Mouse (Mus musculus) forebrain, embryonic 15.5 days (tissue): ENCODE results near the gene Oscp1. TPM values are rescaled to one million over a fixed set of nuclear protein-coding genes. Genes with fewer than 3 reads are reported as not detected.

Experiments
- ATAC-seq: fragments of 200-750 bp; cut with Nextera tagmentation; replicated peaks from 2 replicates; pipeline ENCODE4 v1.8.0; 2017; ENCODE audit warnings: mild to moderate bottlenecking, moderate TSS enrichment, moderate library complexity
- H3K27ac ChIP-seq: fragments of 300-500 bp; sonication (generic); replicated peaks from 2 replicates; pipeline ENCODE4 v1.5.1; 2015; ENCODE audit warnings: mild to moderate bottlenecking, inconsistent platforms
- H3K27me3 ChIP-seq: fragments of 300-500 bp; sonication (generic); 2 replicates; pipeline ENCODE4 v1.6.1; 2015; ENCODE audit warnings: inconsistent platforms
- H3K36me3 ChIP-seq: fragments of 300-500 bp; sonication (generic); 2 replicates; pipeline ENCODE4 v1.6.1; 2015; ENCODE audit warnings: mild to moderate bottlenecking, inconsistent platforms
- H3K4me1 ChIP-seq: fragments of 300-500 bp; sonication (generic); 2 replicates; pipeline ENCODE4 v1.6.1; 2015; ENCODE audit warnings: inconsistent platforms
- H3K4me2 ChIP-seq: fragments of 300-500 bp; sonication (generic); replicated peaks from 2 replicates; pipeline ENCODE4 v1.6.1; 2015; ENCODE audit warnings: mild to moderate bottlenecking, inconsistent platforms
- H3K4me3 ChIP-seq: fragments of 300-500 bp; sonication (generic); 2 replicates; pipeline ENCODE4 v1.5.1; 2015; ENCODE audit warnings: mild to moderate bottlenecking, inconsistent platforms
- H3K9ac ChIP-seq: fragments of 300-500 bp; sonication (generic); replicated peaks from 2 replicates; pipeline ENCODE4 v1.6.1; 2015; ENCODE audit warnings: mild to moderate bottlenecking, inconsistent platforms
- H3K9me3 ChIP-seq: fragments of 300-500 bp; sonication (generic); 2 replicates; pipeline ENCODE4 v1.6.1; 2016; ENCODE audit warnings: inconsistent platforms
- WGBS: fragments of 180-500 bp; shearing (Covaris S2); methylation state at CpG from one replicate; pipeline ENCODE4 v1.1.7; 2015; ENCODE audit warnings: mixed read lengths; 5-methylcytosine and 5-hydroxymethylcytosine counted together
- polyA plus RNA-seq: library from polyadenylated mRNA; unstranded; fragments of >200 nt; fragmentation: Nextera tagmentation; extraction: Ambion mirVana; gene quantifications from 2 replicates; pipeline ENCODE4 v1.2.1, GENCODE M21; 2015

The Oscp1 gene
- polyA plus RNA-seq, 1 experiment from 2014 or later, result 35.3 TPM

DNA sequence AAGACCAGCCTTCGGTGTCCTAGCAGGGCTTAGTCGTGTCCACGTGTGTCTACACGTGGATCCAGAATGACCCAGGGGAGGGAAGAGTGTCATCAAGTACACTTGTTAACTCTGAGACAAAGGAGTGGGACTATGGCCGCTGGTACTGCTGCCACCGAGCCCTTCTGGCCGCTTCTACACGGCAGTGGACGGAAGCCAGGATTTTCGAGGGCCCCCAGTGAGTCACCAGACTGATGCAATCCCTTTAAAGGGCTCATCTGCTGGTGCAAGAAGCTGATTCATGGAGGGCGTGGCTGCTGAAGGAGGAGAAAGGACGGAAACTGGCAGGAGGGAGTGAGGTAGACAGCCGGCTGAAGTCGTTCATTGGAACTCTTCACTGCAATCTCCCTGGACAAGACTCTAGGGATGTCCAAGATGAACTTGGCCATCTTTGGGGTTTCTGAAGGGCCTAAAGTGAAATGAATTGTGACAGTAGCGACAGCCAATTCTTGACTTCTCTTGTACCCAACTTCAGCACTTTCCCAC, 44.8 kb downstream of the Oscp1 start:
- Histone ChIP-seq H3K4me3 (peak overlapping the region; percentile 84), H3K36me3 (no peaks in the 10 kb centered on the region), H3K27ac (peak overlapping the region; percentile 80), H3K4me1 (peaks cover 64% of the 10 kb centered on the region), H3K4me2 (peak overlapping the region; percentile 53), H3K9ac (peak overlapping the region; percentile 17; the same call in 1 of the 2 replicates), H3K9me3 (no peaks in the 10 kb centered on the region), H3K27me3 (no peaks in the 10 kb centered on the region)
- peak; percentile 44; the same call in 1 of the 2 replicates for ATAC-seq
- WGBS, result 1% methylated on average over 15 of the region's 15 CpGs

DNA sequence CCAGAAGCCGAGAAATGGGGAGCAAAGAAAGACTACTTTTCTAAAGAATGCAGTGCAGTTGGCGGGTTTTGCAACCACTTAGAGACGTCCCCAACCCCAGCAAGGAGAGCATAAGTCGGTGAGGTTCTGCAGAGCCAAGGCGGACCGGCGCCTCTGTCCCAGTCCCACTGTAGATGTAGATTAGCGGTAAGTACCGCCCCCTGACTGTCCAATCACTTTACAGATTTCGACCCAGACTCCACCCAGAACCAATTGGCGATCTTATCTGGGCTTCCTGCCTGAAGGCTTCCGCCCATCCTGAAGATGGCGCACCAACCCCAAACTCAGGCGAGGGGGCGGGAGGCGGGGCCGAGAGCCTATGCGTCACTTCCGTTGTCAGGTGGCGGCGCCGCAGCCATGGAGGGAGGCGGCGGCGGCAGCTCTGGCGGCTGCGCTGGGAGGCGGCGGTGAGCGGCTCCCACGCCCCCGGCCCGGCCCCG, 45.3 kb downstream of the Oscp1 start, which contains the start of gene Stk40:
Gene Stk40, plus strand, starts transcription at position 368 of the 479 bp plus-strand sequence.
- peak within 1 kb of the TSS; percentile 80 for H3K9ac ChIP-seq

DNA sequence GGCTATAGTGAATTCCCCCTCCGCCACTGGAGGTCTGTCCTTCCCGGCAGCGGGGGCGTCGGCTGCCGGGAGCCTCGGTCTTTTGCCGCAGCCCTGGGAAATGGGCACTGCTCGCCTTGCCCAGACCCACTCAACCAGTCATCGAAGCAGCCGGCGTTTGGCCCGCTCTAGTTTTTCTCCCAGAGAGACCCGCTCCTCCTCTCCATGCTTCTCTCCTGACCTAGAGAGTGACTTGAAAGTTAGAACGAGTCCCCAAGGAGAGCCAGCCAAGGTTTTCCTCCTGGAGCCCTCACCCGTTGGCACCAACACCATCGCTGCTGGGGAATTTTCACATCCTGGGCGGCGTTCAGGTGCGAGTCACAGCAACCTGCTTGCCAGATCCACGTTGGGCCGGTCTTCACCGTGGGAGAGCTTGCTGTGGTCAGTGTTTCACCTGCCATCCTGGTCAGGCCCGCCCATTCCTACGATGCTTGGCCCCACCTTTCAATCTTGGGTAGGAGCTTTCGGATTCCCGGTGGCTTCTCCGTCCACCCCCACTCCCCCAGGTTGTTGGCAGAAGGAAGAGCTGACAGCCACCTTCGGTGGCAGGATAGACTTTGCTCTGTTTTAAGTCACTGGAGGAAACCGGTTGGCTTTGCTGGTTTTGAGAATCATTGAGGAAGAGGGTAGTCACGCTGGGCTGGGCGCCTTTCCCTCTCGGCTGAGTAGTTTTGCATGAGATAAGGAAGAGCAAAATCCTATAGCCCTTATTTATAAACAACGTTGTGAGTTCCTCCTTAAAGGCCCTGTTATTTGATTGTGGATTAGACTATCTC, 46.1 kb downstream of the Oscp1 start:
- Histone ChIP-seq H3K27ac (peak overlapping the region; percentile 60), H3K4me1 (peaks cover 66% of the 10 kb centered on the region), H3K9me3 (no peaks in the 10 kb centered on the region), H3K4me2 (peak overlapping the region; percentile 93), H3K27me3 (no peaks in the 10 kb centered on the region), H3K9ac (peak overlapping the region; percentile 80), H3K4me3 (peak overlapping the region; percentile 84), H3K36me3 (no peaks in the 10 kb centered on the region)
- peak; percentile 21; the same call in 1 of the 2 replicates for ATAC-seq
- WGBS, result 3% methylated on average over 34 of the region's 34 CpGs

More for the DNA sequence above, 45.3 kb downstream of the Oscp1 start, which contains the start of gene Stk40:
- H3K4me2 ChIP-seq, result peak within 1 kb of the TSS; percentile 93
- H3K4me1 ChIP-seq, result peaks cover 69% of the 10 kb centered on the region
- no peaks in the 10 kb centered on the region for H3K36me3 ChIP-seq
- H3K4me3 ChIP-seq, result peak within 1 kb of the TSS; percentile 84
- H3K27me3 ChIP-seq, result no peaks in the 10 kb centered on the region
- H3K9me3 ChIP-seq, result no peaks in the 10 kb centered on the region
- H3K27ac ChIP-seq, result peak within 1 kb of the TSS; percentile 80
- ATAC-seq, result peak; percentile 97
- under 1% methylated on average over 34 of the region's 34 CpGs for WGBS

DNA sequence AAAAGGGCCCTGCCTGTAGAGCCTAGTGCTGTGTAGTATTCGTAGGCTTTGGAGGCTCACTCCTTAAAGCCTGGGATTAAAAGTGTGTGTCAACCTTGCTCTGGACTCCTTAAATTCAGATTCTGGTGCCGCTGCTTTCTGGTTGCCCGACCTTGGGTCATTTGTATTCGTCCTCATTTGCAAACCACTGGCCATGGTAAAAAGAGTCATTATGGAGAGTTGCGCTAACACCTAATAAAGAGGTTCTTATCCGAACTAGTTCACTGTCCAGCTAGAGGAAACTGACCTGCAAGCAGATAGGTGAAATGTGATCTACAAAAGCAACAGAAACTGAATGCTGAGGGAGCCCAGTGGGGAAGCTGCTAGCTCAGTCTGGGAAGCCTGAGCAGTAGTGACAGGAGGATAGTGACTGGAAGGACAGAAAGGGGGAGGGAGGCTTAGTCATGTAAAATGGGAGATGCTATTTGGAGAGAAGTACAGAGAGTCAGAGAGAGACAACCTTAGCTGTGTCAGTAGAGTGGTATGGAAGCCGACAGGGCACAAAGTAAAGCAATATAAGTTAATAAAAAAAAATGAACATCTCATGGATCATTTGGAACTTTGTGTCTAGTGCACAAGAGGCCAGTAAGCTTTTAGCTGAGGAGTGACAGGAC, 46.9 kb downstream of the Oscp1 start:
- H3K9me3 ChIP-seq, result no peaks in the 10 kb centered on the region
- no peaks in the 10 kb centered on the region for H3K27me3 ChIP-seq
- no peak for ATAC-seq
- H3K9ac ChIP-seq, result 0 out of 2 replicates have a peak overlapping the region, but pooled peaks have one; percentile 80
- H3K27ac ChIP-seq, result no peak overlapping the region
- no peaks in the 10 kb centered on the region for H3K36me3 ChIP-seq
- H3K4me3 ChIP-seq, result peak overlapping the region; percentile 84
- H3K4me2 ChIP-seq, result peak overlapping the region; percentile 93
- peaks cover 66% of the 10 kb centered on the region for H3K4me1 ChIP-seq
- 51% methylated on average over 7 of the region's 7 CpGs for WGBS

- H3K27me3 ChIP-seq, result no peaks in the 10 kb centered on the region
- no peaks in the 10 kb centered on the region for H3K9me3 ChIP-seq
- H3K9ac ChIP-seq, result no peak overlapping the region
- H3K36me3 ChIP-seq, result no peaks in the 10 kb centered on the region
- no peak for ATAC-seq
- 27% methylated on average over 8 of the region's 8 CpGs for WGBS
- H3K4me1 ChIP-seq, result peaks cover 58% of the 10 kb centered on the region
- no peak overlapping the region for H3K4me2 ChIP-seq
- no peak overlapping the region for H3K27ac ChIP-seq
- H3K4me3 ChIP-seq, result no peak overlapping the region
Measured at GRCm38 (mm10) chr4:126108061-126108740, 49.8 kb downstream of the Oscp1 start.

DNA sequence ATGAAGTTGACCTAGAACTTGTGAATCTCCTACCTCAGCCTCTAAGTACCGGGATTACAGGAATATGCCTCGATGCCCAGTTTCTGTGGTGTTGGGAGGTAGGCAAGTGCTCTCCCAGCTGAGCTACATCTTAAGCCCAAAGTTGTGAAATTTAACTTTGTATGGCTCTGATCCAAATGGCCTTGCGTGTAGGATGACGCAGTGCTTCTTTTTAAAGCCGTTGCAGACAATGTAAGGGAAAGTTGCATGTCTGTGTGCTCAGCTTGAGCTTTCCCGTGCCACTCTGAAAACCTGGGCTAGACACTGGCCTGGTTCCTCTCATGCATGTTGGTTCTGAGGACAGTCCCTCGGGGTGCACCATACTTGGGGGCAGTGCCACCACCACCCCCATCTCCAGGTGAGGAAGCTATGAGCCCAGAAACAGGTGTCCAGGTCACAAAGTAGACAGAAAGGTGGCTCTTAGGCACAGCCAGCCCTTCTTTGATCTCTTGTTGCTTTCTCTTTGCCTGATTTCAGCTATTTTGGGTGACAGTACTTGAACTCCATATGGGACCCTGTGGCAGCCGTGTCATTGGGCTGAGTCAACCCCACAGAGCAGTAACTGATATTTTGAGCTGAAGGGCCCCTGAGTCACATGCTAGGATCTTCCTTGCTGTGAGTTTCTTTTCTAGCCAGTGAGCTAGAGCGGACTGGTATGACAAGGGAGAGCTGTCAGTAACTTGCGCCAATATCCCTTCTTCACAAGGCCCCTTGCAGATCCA, 51.4 kb downstream of the Oscp1 start:
- peak overlapping the region; percentile 66 for H3K27ac ChIP-seq
- no peak overlapping the region for H3K9ac ChIP-seq
- no peaks in the 10 kb centered on the region for H3K36me3 ChIP-seq
- peaks cover 51% of the 10 kb centered on the region for H3K4me1 ChIP-seq
- H3K4me3 ChIP-seq, result no peak overlapping the region
- no peaks in the 10 kb centered on the region for H3K9me3 ChIP-seq
- no peak overlapping the region for H3K4me2 ChIP-seq
- 78% methylated on average over 10 of the region's 10 CpGs for WGBS
- H3K27me3 ChIP-seq, result no peaks in the 10 kb centered on the region
- no peak for ATAC-seq

DNA sequence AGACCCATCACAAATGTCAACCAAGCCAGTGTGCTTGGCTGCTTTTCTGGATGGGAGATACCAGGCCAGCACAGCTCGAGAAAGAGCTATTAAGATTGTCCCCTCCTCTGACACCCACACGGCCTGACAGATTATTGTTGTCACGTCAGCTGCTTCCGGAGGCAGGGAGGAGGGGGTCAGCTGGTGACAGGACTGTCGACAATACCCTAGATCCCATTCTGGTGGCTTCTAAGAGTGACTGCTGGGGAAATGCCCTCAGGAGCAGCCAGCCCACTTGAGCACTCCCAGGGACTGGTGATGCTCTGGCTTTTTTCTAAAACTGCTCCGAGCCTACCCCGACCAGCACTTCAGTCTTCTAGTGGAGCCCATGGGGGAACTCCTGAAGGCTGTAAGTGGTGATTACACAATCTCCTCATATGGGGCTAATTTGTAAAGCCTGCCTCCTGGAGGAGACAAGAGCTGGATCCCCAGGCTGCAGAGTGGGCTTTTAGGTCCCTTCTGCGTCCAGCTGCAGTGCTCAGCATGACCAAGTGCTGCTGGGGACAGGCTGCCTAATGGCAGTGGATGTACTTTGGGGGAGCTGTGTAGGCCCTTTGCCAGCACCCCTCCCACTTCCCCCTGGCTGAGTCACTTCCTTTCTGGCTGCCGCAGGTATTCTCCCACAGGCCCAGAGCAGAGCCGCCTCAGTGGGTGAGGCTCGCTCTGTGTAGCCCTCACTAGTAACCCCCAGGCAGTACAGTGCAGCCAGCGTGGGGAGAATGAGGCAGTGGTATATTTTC, 52.2 kb downstream of the Oscp1 start:
- WGBS, result 10% methylated on average over 12 of the region's 12 CpGs
- Histone ChIP-seq H3K4me1 (peaks cover 44% of the 10 kb centered on the region), H3K4me3 (no peak overlapping the region), H3K27me3 (no peaks in the 10 kb centered on the region), H3K36me3 (no peaks in the 10 kb centered on the region), H3K27ac (peak overlapping the region; percentile 66), H3K9ac (peak overlapping the region; percentile 7; the same call in 1 of the 2 replicates), H3K4me2 (0 out of 2 replicates have a peak overlapping the region, but pooled peaks have one; percentile 14), H3K9me3 (no peaks in the 10 kb centered on the region)
- ATAC-seq, result peak; percentile 54

- Histone ChIP-seq H3K27me3 (no peaks in the 10 kb centered on the region), H3K9ac (peak overlapping the region; percentile 7), H3K4me2 (0 out of 2 replicates have a peak overlapping the region, but pooled peaks have one; percentile 14), H3K4me3 (no peak overlapping the region), H3K9me3 (no peaks in the 10 kb centered on the region), H3K4me1 (peaks cover 38% of the 10 kb centered on the region), H3K27ac (peak overlapping the region; percentile 66), H3K36me3 (no peaks in the 10 kb centered on the region)
- no peak for ATAC-seq
- 22% methylated on average over 7 of the region's 7 CpGs for WGBS
Measured at GRCm38 (mm10) chr4:126111153-126111549, 52.8 kb downstream of the Oscp1 start.

- 62% methylated on average over 4 of the region's 4 CpGs for WGBS
- no peak overlapping the region for H3K4me2 ChIP-seq
- ATAC-seq, result no peak
- no peak overlapping the region for H3K4me3 ChIP-seq
- H3K36me3 ChIP-seq, result 0 out of 2 replicates have a peak, but pooled peaks cover 2% of the 10 kb centered on the region
- no peak overlapping the region for H3K9ac ChIP-seq
- peaks cover 35% of the 10 kb centered on the region for H3K4me1 ChIP-seq
- no peak overlapping the region for H3K27ac ChIP-seq
- H3K9me3 ChIP-seq, result no peaks in the 10 kb centered on the region
- H3K27me3 ChIP-seq, result no peaks in the 10 kb centered on the region
Measured at GRCm38 (mm10) chr4:126113243-126113642, 54.9 kb downstream of the Oscp1 start.

DNA sequence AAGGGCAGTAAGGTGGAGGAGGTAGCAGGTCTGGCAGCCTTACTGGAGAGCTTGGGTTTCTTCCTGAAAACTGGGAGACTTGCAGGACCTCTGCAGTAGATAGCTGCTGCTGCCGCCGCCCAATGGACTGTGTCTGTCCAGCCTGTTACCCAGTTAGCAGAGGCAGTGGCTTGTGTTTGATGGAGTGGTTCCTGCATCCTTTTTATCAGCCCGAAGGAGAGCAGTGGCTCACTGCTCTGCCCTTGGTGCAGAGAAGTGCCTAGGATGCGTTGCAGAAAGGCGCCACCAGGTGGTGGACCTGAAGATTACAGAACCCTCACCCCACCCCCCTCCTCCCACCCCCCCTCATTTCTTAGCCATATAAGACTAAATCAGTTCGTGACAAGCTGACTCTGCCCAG, 55.6 kb downstream of the Oscp1 start:
- WGBS, result 17% methylated on average over 6 of the region's 6 CpGs
- Histone ChIP-seq H3K36me3 (0 out of 2 replicates have a peak, but pooled peaks cover 2% of the 10 kb centered on the region), H3K27ac (no peak overlapping the region), H3K4me3 (no peak overlapping the region), H3K9ac (no peak overlapping the region), H3K4me2 (no peak overlapping the region), H3K9me3 (no peaks in the 10 kb centered on the region), H3K27me3 (no peaks in the 10 kb centered on the region), H3K4me1 (peaks cover 37% of the 10 kb centered on the region)
- ATAC-seq, result no peak
